Mouse (Mus musculus) urinary bladder, postnatal 10 days (tissue): ENCODE results near the gene Capn1.

ENCODE experiments used
- DNase-seq: peaks from one replicate; pipeline ENCODE4 v3.0.0; 2022; ENCODE audit warnings: low spot score

The Capn1 gene

GRCm38 (mm10) chr19:5952071-5952691 is 63.5 kb downstream of the Capn1 start:
- DNase-seq: no peak

- DNase-seq: no peak
Observed at GRCm38 (mm10) chr19:5951631-5952030, 64.1 kb downstream of the Capn1 start.

- DNase-seq: no peak
Observed at GRCm38 (mm10) chr19:5950218-5950617, 65.5 kb downstream of the Capn1 start.

- no peak for DNase-seq
Observed at GRCm38 (mm10) chr19:5945891-5946290, 69.8 kb downstream of the Capn1 start.

GRCm38 (mm10) chr19:5945027-5945426 is 70.7 kb downstream of the Capn1 start:
- no peak for DNase-seq

GRCm38 (mm10) chr19:5944145-5944544 is 71.6 kb downstream of the Capn1 start:
- DNase-seq: no peak

GRCm38 (mm10) chr19:5943404-5943803 is 72.3 kb downstream of the Capn1 start:
- DNase-seq: no peak

GRCm38 (mm10) chr19:5942581-5942980 is 73.1 kb downstream of the Capn1 start:
- DNase-seq: no peak

- DNase-seq: no peak
Observed at GRCm38 (mm10) chr19:5940656-5941055, 75.0 kb downstream of the Capn1 start.

GRCm38 (mm10) chr19:5940173-5940572 is 75.5 kb downstream of the Capn1 start:
- DNase-seq: no peak

- DNase-seq: no peak
Observed at GRCm38 (mm10) chr19:5939715-5940114, 76.0 kb downstream of the Capn1 start.
